Mouse (Mus musculus) frontal cortex, adult (tissue): ENCODE measurements at regions not wholly inside any gene's neighbourhood (a gene's known extent, or its start where the extent isn't known, plus 50 kb on each side); places are given as distances from the start of the nearest gene placed in this dataset.

Experiments
- ATAC-seq: cut with Nextera tagmentation; 2 replicates; pipeline ENCODE4 v1.9.2; 2017; ENCODE audit warnings: mild to moderate bottlenecking, moderate library complexity, mixed read lengths; ENCODE audit not compliant: low TSS enrichment

GRCm38 (mm10) chr4:39926021-39926591, 216.8 kb upstream of the Aco1 start:
- ATAC-seq = no peak

DNA sequence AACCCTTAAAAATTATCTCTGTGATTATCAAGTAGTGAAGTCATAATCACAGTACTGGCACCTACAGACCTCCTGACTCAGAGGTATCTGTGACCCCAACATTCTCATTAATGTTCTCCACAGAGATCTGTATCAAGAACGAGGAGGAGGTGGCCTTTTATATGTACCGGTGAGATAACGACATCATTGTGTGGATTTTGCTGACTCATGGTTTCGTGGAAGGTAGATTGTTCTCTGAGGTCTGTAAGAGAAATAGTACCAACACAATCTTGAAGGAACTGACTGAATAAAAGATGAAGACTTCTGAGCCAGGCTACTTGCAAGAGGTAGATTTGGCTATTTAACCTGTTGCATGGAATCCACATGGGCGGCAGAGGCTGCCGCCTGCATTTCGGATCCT, 216.3 kb upstream of the Aco1 start:
- no peak for ATAC-seq

DNA sequence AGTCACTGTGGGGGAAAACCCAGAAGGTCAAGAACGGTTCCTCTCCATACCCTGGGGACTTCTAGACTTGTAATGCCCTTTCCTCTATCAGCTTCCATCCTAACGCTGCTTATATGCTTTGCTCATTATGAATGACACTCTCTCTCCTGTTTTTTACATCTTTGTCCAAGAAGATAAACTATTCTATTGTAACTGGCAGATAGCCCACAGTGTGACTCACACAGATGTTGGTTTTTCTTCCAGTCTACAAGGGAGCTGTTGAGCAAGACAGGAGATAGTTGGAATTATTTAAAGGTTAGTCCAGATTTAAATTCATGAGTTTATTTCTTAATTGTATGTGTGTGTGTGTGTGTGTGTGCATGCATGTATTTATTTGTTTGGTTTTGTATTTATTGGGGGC, 214.4 kb upstream of the Aco1 start:
- no peak for ATAC-seq

DNA sequence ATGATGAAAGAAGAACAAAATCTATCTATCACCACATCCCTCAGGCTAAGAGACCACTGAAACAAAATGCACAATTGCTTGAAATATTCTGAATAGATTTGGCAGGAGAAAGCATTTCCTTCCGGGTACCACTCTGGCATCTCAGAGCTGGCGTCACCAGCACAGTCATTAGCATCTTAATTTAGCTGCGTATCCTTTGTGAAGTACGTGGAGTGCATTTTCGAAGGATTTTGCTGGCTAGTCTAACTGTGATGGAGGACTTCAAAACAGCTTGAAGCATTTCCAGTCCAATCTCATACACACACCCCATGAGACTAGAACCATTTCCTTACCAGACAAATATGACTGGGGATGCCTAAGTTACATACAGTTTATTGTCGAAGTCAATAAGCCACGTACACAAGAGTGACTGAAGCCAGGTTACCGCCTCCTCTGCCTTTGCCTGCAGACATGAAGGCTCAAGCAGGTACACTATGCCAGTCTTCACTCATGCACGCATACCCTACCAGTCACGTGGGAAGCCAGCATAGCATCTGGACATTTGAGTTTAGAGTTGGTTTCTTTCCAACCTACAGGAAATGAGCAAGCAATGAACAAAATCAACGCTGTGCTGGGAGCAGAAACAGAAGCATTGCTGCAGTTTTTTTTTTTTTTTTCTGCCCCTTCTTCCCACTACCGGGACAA, 208.7 kb upstream of the Aco1 start:
- ATAC-seq = peak; percentile 78

DNA sequence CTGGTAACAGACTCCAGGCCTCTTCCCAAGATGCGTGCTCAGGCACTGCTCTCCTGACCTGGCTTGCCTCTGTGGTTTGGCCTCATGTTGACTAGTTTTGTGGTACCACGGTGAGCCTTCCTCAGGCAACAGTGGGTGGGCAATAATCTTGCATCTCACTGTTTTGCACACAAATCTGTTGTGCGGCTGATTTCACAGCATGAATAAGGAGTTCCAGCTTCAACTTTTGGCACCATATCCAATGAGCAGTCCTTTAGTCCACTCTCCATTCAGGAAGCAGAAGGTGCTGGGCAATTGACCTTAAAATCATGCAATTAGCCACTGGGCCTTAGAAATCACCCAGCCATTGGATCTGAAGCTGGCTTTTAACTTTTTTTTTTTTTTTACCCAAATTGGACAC, 184.2 kb upstream of the Aco1 start:
- no peak for ATAC-seq

DNA sequence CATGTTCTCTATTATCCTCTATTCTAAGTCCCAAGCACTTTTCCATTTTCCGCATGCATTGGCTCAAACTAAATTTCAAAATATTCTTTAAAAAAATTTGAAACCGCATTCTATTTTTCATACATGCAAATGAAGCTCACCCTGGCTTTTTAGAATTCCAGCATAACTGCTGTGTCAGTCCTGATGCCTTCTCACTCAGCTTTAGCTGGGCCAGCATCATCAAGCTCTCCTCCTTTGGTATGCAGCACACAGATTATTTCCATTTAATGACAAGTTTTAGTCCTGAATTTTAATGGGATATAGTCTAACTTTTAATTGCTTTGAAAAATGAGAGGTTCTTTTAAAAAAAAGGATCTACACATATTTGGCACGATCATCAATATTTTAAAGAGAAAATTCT, 174.9 kb upstream of the Aco1 start:
- ATAC-seq = peak; percentile 86

DNA sequence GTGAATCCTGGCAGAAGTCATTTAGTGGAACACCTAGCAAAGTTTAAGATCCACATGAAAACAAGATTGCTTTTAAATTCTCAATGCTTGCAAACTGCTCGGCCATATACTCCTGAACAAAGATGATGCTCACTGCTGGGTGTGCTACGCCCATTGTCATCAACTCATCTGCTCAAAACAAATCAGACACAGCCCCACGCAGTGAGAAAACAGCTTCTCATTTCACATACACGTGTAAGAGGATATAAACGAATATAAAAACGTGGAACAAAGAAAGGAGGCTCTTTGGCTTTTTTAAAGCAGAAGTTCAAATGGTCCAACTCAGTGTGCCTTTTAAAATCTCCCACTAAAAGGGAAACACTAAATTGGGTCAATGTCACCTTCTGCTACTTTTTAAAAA, 151.5 kb upstream of the Aco1 start:
- ATAC-seq = peak; percentile 54

GRCm38 (mm10) chr4:39991851-39992250, 151.0 kb upstream of the Aco1 start:
- peak; percentile 98 for ATAC-seq

GRCm38 (mm10) chr4:39998771-39999422, 144.0 kb upstream of the Aco1 start:
- peak; percentile 98 for ATAC-seq

GRCm38 (mm10) chr4:40014666-40015065, 128.2 kb upstream of the Aco1 start:
- ATAC-seq = peak; percentile 87

GRCm38 (mm10) chr4:40016856-40017255, 126.0 kb upstream of the Aco1 start:
- ATAC-seq = no peak

- 0 out of 2 replicates have a peak, but pooled peaks have one; percentile 35 for ATAC-seq
Measured at GRCm38 (mm10) chr4:40018208-40018607, 124.7 kb upstream of the Aco1 start.

GRCm38 (mm10) chr4:40031361-40031760, 111.5 kb upstream of the Aco1 start:
- ATAC-seq = no peak

DNA sequence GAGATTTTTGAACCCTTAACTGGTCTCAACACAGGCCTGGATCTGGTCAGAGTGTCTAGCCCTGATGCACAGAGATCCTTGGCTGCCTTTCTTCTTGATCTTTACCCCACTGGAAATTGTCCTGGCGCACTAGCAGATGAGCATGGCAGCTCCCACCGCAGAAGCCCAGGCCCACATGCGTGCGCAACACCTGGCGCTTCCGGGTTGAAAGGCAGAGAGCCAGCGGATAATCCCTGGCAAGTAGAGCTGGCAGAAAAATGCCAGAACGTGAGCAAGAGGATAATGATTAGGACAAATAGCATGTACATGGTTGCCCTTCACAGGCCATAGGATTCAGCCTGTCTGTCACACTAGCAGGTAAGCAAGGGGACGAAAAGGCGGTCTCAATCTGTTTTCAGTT, 95.0 kb upstream of the Aco1 start:
- no peak for ATAC-seq

- peak; percentile 59; the same call in 1 of the 2 replicates for ATAC-seq
Measured at GRCm38 (mm10) chr4:40049086-40049485, 93.8 kb upstream of the Aco1 start.

DNA sequence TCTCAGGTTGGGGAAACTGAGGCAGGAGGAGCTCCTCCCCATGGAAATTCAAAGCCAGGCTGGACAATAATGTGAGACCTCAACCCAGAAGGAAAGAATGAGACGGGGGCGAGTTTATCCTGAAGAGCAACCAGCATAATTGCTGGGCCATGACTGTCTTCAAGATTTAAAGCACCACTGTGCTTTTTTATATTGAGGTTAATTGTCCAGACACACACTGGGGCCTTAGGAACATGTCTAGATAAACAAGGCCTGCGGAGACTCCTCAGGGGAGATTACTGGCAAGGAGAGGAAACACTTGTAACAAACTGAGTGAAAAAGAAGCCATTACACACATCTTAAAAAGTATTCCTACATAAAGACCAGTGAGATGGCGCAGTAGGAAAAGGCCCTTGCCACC, 91.0 kb upstream of the Aco1 start:
- no peak for ATAC-seq

DNA sequence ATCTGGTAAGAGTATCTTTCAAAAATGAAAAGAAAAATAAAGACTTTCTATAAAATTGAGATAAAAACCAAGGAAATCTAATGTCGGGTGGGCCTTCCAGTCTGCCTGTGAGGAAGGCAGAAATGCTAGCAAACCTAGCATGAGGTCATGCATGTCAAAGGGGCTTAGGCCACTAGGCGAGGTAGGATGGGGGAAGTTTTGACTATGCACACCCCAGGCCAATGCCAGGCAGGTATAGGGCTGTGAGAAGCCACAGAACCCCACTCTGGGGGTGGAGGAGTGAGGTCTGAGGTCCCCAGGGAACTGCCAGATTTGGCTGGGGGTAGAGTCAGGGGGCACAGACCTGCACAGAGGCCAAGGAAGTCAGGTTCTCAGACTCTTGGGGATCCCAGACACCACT, 89.5 kb upstream of the Aco1 start:
- ATAC-seq = no peak

- ATAC-seq = no peak
Measured at GRCm38 (mm10) chr4:40063751-40064456, 79.0 kb upstream of the Aco1 start.

GRCm38 (mm10) chr4:40064457-40064836, 78.4 kb upstream of the Aco1 start:
- ATAC-seq = no peak

GRCm38 (mm10) chr4:40070959-40071634, 71.8 kb upstream of the Aco1 start:
- ATAC-seq = peak; percentile 87

DNA sequence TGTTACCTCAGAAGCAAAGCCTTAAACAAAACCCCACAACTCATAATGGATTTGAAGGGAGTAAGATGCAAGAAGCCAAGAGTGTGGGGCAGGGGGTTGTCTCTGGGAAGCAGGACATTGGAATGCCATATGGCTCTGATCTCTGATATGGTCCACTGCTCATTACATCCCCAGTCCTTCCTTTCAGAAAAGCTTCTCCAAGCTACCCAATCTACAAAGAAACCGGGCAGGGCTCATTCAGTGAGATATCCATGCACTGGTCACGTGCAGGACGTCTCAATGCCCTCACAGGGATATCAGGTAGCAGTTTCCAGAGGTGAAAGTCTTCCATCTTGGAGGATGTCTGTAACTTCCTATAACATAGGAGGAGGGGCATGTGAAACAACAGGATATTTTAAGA, 61.8 kb upstream of the Aco1 start:
- ATAC-seq = no peak

DNA sequence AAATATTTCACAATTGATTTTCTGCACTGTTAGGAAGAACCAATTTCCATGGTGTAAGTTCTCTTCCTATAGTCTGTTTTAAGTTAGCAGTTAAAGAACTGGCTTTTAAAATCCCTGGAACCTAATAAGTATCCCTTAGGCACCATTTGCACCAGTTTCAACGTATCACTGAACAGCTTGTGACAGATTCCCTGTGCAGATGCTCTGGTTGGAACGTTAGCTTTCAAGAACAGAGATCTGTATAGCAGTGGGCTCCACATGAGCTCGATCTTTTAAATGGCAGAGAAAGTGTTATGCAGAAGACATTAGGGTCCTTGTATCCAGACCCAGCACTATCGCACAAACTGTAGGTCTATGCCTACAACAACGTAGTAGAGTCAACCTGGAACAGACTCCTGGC, 52.6 kb upstream of the Aco1 start:
- ATAC-seq = no peak
